Mouse (Mus musculus) embryo, embryonic 10.5 days (tissue): ENCODE results near the gene Sgta.

Source experiments
- DNase-seq: peaks from one replicate; pipeline ENCODE4 v3.0.0-alpha.2; 2015; ENCODE audit warnings: low spot score

Sgta gene

DNA sequence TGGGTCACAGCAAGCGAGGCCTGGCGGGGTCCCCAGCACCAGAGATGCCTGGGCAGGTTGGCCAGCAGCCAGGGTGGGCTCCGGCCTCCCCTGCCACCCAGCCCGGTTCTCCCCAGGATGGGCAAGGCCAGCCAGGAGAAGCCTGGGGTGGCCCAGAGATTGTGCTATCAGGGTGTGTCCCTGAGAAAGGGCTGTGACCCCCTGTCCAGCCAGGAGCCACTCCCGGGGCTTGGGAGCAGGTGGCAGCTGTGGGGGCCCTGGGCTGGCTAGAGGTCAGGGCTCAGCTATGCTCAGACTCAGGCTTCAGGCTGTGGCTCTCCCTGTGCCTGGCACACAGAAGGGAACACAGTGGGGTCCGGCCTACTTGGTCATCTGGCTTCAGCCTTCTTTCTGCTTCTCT lies 40.3 kb downstream of the Sgta start:
- no peak for DNase-seq

DNA sequence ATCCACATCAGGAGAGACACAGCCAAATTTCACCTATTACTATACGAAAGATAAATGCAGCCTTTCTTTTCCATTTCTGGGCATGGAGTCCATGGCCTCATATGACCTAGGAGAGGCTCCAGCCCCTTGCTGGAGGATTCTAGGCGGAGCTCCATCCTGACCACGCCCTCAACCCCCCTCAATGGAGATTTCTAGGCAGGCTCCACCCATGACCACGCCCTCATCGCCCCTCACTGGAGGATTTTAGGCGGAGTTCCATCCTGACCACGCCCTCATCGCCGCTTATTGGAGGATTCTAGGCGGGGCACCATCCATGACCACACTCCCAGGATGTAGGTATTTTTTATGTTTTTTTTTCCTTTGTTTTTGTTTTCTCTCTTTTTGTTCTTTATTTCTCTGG lies 41.7 kb downstream of the Sgta start:
- DNase-seq: peak; percentile 64

DNA sequence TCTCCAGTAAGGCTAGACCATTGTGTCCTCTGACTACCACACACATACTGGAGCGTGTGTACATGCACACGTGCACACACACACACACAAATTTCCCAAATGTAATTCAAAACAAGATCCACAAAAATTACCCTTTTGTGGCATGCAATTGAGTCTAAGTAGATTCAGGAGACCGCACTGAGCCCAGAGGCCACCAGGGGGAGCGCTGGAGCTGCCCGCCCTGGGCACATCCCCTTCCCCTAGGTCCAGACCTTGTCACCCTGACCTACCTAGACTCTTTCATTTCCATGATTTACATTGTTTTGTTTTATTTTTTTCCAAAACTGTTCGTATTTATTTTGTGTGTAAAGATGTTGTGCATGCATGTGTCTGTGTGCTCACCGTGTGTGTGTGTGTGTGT lies 43.3 kb downstream of the Sgta start:
- peak; percentile 68 for DNase-seq

DNA sequence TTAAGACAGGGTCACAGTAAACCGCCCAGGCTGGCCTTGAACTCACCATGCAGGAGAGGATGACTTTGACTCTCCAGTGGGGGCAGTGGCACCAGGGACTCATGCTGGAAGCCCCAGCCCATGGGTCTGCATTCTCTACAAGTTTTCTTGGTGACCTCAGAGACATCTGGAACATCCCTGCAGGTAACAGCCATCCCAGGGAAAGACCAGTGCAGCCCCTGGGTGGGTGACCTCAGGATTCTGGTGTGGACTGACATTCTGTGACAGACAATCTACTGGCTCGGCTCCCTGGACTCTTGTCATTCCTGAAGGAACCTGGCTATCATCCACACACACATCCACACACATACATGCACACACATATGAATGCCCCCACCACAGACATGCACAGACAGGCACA lies 44.3 kb downstream of the Sgta start:
- DNase-seq: no peak

DNA sequence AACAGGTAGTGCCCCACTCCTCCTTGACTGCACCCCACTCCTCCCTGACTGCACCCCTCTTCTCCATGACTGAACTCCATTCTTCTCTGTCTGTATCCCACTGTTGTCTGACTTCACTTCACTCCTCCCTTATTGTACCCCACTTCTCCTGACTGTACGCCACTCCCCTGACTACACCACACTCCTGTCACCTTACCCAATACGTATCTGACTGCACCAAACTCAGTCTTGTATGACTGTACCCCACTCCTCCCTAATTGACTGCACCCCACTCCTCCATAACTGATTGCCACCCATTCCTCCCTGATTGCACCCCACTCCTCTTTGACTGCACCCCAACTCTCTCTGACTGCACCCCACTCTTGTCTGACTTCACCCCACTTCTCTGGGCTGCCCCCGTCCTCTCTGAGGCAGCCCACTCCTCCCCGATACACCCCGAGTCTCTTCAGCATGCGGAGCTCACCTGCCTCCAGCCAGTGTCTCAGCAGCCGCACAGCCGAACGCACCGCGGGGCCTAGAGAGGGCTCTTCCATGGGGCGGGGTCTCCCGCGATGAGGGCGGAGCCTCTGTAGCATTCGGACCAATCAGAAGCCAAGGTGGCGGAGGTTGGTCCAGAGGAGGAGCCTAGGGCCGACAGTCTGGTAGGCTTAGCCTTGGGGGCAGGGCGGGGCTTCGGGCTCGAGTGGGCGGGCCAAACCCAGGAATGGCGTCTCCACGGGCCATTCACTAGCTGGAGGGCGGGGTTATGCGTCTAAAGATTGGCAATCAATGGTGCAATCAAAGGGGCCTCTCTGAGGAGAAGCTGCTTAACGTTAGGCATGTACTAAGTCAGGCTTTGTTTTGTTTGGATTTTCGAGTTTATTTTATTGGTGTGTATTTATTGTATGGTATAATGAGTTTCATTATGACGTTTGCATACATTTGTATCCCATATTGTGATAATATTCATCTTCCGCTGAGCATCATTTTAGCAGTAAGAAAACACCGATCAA lies 45.3 kb downstream of the Sgta start, which contains the start of gene Gng7:
Gene Gng7, minus strand, starts transcription at position 553 of the 992 bp plus-strand sequence.
- DNase-seq: peak; percentile 99

DNA sequence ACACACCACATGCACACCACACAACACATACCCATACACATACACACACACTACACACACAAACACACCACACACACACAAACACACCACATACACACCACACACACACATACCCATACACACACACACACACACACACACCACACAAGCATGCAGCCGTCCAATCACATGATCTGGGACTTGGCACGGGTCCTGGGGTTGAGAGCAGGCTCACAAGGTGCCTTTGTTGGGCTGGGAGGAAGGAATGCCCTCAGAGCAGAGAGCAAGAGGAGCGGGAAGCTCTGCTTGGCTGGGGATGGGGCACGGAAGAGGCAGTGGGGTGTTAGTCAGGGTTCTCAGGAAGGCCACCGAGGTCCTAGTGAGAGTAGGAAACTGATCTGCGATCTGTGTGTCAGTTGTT lies 49.1 kb downstream of the Sgta start:
- DNase-seq: no peak

DNA sequence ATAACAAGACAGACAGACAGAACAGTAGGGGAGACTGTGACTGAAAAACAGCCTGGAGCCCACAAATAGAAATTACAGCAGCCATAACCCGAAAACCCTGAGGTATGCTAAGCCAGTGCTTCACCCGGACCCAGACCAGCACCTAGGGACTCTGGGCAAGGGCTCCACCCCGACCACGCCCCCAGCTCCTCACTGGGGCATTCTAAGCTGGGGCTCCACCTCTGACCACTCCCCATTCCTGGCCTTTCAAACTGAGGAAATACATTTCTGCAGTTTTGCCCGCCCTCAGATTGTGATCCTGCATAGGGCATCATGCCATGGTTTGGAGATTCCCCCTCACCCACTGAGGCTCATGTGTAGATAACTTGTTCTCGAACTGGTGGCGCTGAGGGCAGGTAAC lies 52.7 kb downstream of the Sgta start:
- no peak for DNase-seq

DNA sequence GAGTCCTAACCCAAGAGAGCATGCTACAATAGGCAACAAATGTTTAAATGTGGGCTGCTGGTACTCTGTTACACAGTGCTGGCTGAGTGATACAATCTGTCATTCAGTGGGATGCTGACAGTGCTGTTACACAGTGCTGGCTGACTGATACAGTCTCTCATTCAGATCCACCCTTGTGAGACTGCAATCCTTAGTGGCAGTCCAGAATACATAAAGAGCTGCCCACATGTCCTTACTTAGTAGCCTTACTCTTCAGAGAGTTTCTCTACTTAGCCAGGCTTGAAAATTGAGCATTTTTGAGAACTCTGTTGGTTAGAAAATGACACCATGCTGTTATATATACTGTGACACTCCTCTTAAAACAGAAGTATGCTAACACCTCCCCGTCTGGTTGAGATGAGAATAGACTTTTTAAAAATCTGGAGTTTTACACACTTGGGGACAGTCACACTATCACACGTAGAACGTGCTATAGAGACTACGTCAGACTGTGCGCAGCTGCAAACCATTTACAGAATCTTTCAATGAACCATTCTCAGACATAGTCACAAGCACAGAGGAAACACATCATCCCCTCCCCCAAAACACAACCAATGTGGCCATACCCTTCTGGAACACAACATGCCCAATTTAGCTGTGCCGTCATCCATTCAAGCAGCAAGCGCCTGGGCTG lies 53.8 kb downstream of the Sgta start:
- DNase-seq: no peak

DNA sequence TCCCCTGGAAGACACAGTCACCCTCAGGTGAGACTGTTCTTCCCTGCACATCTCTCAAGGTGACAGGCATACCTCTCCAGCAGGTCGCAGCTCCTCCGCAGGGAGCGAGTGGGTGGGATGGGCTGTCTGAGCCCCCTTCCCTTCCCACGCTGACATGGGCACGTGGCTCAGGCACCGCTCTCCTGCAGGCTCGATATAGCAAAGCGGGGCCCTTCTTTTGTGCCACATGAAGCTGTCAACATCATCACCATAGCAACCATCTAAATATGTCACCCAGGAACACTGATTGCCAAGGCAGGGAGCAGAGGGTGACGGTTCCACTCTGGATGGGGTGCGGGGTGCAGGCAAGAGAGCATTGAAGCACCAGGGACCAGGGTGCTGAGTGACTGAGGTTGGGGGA lies 58.8 kb downstream of the Sgta start:
- no peak for DNase-seq

DNA sequence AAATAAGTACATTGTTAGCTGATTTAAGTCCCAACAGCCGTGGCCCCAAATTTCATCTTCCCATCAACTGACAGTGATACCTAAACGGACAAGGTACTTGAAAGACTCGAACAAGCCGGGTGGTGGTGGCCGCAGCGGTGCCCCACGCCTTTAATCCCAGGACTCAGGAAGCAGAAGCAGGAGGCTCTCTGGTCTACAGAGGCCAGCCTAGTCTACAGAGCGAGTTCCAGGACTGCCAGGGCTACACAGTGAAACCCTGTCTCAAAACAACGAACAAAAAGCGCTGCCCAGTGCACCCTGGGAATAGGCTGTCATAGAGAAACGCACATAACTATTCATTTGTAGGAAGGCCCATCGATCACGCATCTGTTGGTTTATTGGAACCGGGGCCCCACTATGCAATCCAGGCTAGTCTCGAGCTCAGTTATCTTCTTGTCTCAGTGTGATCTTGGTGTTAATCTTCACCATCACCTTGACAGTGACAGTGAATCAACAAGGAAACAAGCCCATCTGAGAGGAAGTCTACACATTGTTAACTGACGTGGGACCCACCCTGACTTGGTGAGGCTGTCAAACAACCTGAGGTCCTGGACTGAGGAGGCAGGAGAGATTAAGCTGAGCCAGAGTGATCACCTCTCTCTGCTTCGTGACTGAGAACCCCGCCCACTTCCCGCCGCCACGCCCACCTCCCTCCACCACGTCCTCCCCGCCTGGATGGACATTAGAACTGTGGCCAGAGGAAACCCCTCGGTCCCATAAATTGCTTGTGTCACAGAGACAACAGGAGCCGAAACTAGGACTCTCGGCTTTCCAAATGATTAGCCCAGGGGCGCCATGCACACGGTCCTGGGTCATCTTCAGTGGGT lies 59.6 kb downstream of the Sgta start:
- DNase-seq: no peak

DNA sequence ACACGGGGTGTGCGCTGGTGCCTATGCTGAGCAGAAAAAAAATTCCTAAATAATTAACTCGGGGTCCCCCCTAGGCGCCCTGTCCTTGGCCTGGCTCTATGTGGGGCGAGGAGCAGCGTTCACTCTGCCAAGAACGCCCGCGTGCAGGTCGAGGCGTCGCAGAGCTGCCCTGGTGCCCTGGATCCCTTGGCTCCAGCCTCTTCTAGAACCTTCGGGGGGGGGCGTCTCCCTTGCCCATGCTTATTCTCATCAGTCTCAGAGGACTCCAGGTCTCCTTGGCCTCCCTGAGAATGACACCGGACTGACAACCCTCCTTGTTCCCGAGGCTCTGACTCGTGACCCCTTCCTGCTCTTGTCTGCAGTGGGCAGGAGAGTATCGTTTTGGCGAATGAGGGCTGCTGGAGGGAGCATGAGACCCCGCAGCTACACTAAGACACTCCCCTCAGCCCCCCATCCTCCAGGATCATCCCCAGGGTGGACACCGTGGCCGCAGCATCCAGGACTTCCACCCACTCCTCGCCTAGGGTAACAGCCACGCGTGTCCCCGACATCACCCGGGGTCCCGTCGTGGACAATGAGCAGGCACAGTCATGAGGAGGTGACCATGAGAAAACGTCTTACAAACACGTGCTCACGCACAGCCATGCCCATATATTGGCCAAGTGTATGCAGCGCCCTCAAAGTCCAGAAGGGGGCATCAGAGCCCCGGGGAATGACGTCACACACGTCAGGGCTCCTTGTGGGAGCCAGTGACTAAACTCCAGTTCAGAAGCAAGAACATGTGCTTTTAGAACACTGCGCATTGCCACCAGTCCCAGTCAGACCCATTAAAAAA lies 60.4 kb downstream of the Sgta start:
- peak; percentile 94 for DNase-seq

DNA sequence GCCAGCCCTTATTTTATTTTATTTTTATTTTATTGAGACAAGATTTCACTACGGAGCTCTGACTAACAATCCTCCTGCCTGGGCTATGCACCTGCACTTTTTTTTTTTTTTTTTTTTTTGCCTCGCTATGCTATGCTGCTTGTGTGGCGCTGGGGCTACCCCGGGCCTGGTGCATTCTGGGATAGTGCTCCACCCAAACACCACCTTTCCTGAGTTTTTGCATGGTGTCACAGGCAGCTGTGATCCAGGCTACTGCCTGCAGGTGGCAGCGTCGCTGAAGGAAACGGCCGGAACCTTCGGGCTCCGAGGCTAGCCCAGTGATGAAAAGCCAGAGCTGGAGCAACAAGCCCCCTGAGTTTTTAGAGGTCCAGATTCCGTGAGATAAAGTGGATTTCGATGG lies 61.2 kb downstream of the Sgta start:
- DNase-seq: peak; percentile 78

DNA sequence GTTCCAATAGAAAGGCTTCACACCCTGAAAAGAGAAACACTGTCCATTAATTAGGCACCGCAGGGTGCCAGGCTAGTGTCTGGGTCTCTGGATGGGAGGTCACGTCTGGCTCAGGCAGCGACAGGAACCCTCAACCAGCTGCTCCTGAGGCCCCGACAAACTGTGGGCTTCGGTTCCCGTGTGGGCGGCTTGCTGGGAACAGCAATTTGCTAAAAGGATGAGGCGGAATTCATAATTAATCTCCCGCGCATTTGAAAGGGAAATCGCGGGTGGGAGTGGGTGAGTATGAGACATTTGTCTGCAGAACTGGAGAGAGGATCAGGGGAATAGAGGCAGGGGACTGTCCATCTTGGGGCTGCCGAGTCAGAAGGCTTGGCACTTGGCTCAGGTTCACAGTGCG lies 62.0 kb downstream of the Sgta start:
- DNase-seq: no peak

DNA sequence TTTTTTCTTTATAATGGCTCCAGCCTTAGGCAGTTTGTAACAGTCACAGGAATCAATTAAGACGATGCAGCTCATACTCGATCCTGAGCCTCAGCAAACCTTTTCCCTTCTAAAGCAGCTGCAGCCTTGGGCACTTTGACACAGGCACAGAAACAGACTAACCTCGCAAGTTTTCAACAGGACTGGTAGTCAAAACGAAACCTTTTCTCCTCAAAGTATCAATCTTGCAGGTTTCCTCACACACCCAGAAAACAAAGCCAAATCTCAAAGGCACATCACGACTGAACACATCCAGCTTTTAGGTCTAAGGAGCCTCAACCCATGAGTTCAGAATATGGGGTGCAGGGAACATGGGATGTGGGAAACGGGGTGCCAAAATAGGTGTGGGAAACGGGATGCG lies 62.6 kb downstream of the Sgta start:
- no peak for DNase-seq

DNA sequence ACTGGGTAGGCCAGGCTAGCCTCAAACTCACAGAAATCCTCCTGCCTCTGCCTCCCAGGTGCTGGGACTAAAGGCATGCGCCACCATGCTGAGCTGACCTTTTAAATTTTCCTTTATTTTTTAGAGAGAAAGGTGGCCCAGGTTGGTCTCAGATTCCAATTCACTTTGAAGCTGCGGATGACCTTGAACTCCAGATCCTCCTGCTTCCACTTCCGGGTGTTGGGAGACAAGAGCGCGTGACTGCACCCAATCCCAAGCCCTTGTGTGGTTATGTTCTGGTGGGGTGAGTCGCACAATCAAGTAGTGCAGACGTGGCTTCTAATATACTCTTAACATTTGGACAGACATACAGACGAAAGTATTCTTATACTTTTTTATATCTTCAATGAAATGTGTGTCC lies 63.5 kb downstream of the Sgta start:
- DNase-seq: no peak

DNA sequence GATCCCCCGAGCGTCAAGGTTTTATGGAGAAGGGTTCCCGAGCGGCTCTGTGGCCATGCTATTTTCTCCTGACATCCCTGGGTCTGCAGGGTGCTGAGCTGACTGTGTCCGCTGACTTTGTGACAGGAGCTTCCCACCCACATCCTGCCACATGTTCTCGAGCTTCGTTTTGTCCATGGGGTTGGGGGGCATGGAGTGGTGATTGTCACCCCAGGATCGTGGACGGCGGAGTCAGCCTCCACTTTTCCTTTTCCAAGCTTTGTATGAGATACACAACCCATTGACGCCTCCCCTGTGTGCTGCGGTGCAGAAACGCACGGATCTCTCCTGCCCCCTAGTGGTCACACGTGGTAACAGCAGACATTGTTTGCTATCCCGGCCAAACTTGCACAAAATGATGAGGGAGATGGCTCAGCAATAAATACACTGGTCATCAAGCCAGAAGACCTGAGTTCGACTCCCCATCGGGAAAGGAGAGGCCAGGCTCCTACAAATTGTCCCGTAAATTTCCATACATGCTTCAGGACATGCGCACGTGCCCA lies 64.8 kb downstream of the Sgta start:
- DNase-seq: peak; percentile 87

DNA sequence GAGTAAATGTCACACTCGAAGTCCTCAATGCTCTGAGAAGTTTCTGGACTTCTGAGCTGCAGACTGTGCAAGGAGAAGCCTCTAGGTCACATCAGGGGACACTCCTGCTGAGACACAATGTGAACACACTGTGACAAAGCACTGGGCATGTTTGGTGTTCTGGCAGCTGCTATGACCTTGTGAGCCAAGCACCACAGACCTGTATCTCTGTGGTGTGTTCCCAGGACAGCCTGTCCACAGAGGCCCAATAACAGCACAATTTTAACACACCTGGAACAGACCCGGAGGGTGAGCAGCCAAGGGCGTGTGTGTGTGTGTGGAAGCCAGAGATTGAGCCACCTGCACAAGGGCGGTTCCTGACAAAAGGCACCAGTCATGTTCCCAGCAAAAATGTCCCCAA lies 65.4 kb downstream of the Sgta start:
- no peak for DNase-seq
